Mouse (Mus musculus): ENCODE data around the gene Ifi211.
A peak's percentile ranks its signal among the peaks of the same experiment; 100 is the strongest.
"Not testable (repeated sequence)": the region's sequence is repeated elsewhere in the genome, so short reads cannot be mapped to it uniquely, and the experiment has no call there.

The Ifi211 gene

DNA sequence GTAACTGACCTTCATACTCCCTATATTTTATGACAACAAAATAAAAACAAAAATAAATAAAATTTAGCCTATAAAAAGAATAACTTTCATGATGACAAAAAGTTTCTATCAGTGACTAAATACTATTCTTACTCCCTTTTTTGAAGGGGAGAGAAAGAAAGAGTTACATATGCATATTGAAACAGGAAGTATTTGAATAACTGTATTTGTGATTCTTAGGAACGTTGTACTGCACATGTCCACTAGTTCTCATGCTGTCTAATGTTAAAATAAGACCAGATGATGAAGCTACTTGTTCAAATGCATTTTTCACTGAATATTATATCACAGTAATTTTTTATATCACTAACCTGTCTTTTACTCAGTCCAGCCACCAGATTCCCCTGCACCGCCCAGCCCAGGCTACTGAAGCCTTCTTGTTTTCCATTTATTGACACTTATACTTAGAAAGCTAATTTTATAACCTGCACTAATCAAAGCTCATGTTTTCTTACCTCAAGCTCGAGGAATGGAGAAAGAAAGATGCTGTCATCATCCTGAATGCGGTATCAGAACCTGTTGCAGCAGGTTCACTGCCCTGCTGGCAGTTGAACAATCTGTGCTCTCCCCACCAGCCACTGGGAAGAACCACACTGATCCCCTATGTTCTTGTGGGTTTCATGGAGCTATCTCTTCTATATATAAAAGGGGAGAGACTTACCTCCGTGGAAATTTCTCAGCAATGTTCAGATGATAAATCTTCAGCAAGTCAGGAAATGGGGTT, 33.4 kb downstream of the Ifi211 start:
- not testable (repeated sequence) for DNase-seq (ENCODE audit: low spot score)

DNA sequence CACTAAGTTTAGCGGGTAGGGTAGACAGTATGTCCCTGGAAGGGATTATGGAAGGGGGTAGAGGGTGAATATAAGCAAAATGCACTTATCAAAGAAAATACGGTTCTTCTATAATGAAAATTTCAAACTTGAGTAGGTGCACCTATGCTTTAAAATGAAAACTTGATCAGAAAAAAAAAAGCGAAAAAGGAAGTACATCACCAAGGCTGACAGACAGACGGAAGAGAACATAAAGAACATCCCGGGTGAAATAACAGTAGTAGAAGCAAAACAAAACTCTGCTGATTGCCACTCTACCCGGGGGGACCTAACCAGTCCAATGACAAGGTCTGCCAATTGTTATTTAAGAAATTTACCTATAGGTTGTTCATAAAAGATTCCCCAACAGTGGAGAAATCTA, 34.6 kb downstream of the Ifi211 start:
- DNase-seq (ENCODE audit: low spot score): not testable (repeated sequence)

DNA sequence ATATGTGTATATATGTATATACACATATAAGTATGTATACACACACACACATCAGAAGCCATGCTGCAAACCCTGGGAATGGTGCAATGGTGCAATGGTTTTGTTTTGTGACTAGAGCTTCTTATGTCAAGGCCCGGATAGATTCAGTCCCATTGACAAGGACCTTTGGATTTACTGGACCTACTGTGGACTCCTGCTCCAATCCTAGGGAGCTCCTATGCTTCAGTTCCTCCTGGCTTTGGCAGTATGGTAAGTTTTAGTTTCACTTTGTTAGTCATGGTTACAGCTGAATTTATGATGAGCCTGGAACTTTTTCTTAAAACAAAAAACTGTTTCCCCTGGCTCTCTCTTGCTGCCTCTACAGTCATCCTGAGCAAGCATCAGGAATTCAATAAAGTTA, 35.7 kb downstream of the Ifi211 start:
- not testable (repeated sequence) for DNase-seq (ENCODE audit: low spot score)

DNA sequence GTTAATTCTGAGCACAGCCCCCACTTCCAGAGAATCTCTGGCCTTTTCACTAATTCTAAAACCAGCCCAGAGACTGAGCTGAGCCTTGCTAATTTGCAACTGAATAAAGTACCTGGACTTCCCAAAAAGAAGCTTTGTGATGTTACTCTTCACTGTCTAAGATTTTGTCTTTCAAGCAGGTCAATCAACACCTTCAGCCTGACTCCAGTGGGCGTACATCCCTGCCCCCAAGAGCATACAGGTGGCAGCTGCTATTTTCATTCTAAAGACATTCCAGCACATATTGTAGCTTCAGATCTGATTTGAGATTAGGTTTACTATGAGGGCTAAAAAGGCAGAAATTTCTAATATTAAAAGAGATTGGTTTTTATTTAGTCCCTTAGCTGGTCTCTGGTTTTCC, 44.3 kb downstream of the Ifi211 start:
- not testable (repeated sequence) for DNase-seq (ENCODE audit: low spot score)

DNA sequence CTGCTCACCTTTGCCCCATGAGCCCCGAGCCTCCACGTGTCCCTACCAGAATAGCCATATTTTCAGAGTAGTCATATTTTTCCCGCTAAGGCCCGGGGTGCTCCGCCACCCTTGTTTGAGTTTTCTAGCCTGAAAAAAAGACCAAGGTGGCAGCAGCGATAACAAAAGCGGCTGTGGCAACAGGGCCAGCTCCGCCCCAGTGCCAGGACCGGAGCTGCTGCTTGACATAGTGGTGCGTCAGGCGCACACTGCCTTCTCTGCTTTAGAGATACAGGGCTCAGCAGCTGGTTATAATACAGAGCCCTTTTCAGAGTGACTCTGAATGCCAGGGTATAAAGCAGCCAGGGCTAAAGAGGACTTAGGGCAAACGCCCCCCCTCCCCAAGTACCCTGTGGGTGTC, 46.3 kb downstream of the Ifi211 start:
- DNase-seq (ENCODE audit: low spot score): no peak

DNA sequence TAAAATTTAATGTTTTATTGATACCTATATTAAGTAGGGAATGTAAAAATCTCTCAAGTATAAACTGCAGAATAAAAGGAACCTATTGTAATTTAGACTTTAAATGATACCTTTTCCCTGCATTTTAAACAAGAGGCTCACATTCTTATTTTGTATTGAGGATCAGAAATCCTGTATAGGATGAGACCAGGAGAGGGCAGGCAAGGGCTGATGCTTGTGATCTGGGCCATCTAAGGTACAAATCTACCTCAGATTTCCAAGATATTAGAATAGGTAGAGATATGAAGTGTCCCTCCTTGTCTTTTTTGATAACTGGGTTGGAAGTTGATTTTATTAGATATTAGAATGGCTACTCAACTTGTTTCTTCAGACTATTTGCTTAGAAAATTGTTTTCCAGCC, 59.1 kb downstream of the Ifi211 start:
- DNase-seq (ENCODE audit: low spot score): peak; percentile 2

DNA sequence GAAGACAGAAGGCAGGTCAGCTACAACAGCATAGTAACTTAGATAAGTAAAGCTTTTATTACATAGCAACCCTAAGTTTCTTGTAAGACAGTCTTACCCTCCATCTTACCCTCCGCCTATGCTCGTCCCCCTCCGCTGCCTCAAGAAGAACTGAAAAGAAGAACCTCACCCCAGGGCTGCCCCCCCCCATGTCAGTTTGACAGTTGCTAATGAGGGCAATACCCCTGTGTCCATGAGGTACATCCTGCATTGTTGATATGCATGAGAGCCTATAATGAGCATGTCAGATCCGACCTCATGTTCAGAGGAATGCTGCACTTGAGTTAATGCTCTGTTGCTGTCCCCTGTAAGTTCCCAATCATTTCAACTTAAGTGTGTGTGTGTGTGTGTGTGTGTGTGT, 60.0 kb downstream of the Ifi211 start:
- not testable (repeated sequence) for DNase-seq (ENCODE audit: low spot score)

Data from layer of hippocampus, adult 9-10 months (tissue).